Mouse (Mus musculus): ENCODE measurements at regions not wholly inside any gene's neighbourhood (a gene's known extent, or its start where the extent isn't known, plus 50 kb on each side); places are given as distances from the start of the nearest gene placed in this dataset.

DNA sequence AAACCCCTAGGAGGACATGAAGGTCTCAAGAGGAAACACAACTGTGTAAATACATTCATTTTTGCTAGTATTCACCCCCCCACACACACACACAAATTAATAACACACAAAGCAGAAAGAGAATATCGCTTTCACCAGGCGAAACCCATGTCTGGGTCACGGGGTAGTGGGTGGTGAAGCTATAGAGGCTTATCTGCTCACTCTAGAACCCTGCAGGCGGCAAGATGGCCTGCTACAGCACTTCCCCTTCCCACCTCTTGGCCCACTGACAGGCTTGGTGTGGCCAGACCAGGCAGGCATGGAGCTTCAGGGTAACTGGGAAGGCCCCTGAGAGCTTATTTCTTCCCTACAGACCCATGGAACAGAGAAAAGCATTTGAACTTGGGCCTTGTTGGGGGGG lies 119.6 kb downstream of the 2410131K14Rik start:
- no peak for TF ChIP-seq CTCF (IDR thresholded peaks at IDR 0.05; ENCODE audit: low read depth)
- Histone ChIP-seq H3K36me3 (ENCODE audit: insufficient read depth, low read length) (no peaks in the 10 kb centered on the region), H3K9ac (ENCODE audit: low read depth, low read length) (no peak overlapping the region), H3K9me3 (replicated peaks; ENCODE audit: low read length) (no peaks in the 10 kb centered on the region), H3K4me2 (ENCODE audit: low read length) (no peak overlapping the region), H3K4me1 (replicated peaks; ENCODE audit: insufficient read depth, low read length) (no peaks in the 10 kb centered on the region), H3K27ac (no peak overlapping the region), H3K4me3 (replicated peaks; ENCODE audit: low read depth, low read length) (no peak overlapping the region), H3K27me3 (ENCODE audit: insufficient read depth, low read length) (no peaks in the 10 kb centered on the region)
- DNase-seq (ENCODE audit: low spot score) (no peak), ATAC-seq (replicated peaks; ENCODE audit: low FRiP score, low read depth) (no peak)
- WGBS = 98% methylated on average over 4 of the region's 4 CpGs

DNA sequence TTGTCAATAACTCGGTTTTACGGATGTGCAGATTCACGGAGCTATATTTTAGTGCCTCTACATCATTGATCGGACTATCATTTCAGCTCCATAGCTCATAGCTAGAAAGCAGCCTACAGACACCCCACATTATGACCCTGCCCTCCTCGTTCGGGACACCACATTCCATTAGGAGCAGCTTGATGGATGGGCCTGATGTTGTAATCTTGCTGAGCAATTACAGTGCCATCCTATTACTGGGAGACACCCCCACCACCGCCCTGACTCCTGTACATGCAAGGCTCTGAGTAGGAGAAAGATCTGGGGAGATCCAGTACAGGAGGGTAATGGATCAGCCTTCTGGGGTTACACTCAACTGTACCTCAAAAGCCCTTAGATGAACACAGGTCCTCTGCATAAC lies 120.2 kb downstream of the 2410131K14Rik start:
- Histone ChIP-seq H3K9me3 (replicated peaks; ENCODE audit: low read length) (no peaks in the 10 kb centered on the region), H3K9ac (ENCODE audit: low read depth, low read length) (no peak overlapping the region), H3K4me2 (ENCODE audit: low read length) (no peak overlapping the region), H3K4me1 (replicated peaks; ENCODE audit: insufficient read depth, low read length) (no peaks in the 10 kb centered on the region), H3K4me3 (replicated peaks; ENCODE audit: low read depth, low read length) (no peak overlapping the region), H3K27ac (no peak overlapping the region), H3K27me3 (ENCODE audit: insufficient read depth, low read length) (no peaks in the 10 kb centered on the region), H3K36me3 (ENCODE audit: insufficient read depth, low read length) (no peaks in the 10 kb centered on the region)
- WGBS = 67% methylated on average over 7 of the region's 7 CpGs
- ATAC-seq (replicated peaks; ENCODE audit: low FRiP score, low read depth) (no peak), DNase-seq (ENCODE audit: low spot score) (no peak)
- no peak for TF ChIP-seq CTCF (IDR thresholded peaks at IDR 0.05; ENCODE audit: low read depth)

- peak; percentile 49 for DNase-seq (ENCODE audit: low spot score)
- no peak for ATAC-seq (replicated peaks; ENCODE audit: low FRiP score, low read depth)
Observed at GRCm38 (mm10) chr5:118365651-118366050, 120.6 kb downstream of the 2410131K14Rik start.

DNA sequence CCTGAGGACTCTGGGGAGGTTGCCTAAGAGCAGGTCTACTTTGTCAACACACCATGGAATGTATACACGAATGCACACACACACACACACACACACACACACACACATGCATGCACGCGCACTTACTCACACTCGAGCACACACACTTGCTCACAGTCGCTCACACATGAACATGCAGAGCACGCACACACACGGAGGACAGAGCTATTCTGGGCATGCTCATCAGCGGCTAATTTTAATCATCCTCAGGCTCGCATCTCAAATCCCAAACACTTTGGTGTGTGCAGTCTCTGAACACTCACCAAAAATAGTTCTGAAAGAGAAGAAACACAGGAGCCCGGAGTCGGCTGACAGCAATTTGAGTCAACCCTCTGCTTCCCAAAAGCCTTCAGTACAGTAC lies 122.0 kb downstream of the 2410131K14Rik start:
- Histone ChIP-seq H3K4me2 (ENCODE audit: low read length) (no peak overlapping the region), H3K9ac (ENCODE audit: low read depth, low read length) (no peak overlapping the region), H3K27ac (no peak overlapping the region), H3K9me3 (replicated peaks; ENCODE audit: low read length) (no peaks in the 10 kb centered on the region), H3K4me3 (replicated peaks; ENCODE audit: low read depth, low read length) (no peak overlapping the region), H3K27me3 (ENCODE audit: insufficient read depth, low read length) (no peaks in the 10 kb centered on the region), H3K36me3 (ENCODE audit: insufficient read depth, low read length) (no peaks in the 10 kb centered on the region), H3K4me1 (replicated peaks; ENCODE audit: insufficient read depth, low read length) (no peaks in the 10 kb centered on the region)
- ATAC-seq (replicated peaks; ENCODE audit: low FRiP score, low read depth) = no peak
- no peak for TF ChIP-seq CTCF (IDR thresholded peaks at IDR 0.05; ENCODE audit: low read depth)
- WGBS = 84% methylated on average over 11 of the region's 11 CpGs
- no peak for DNase-seq (ENCODE audit: low spot score)

More at GRCm38 (mm10) chr5:118365651-118366050, 120.6 kb downstream of the 2410131K14Rik start:
- Histone ChIP-seq H3K9ac (ENCODE audit: low read depth, low read length) (no peak overlapping the region), H3K4me2 (ENCODE audit: low read length) (no peak overlapping the region), H3K27ac (no peak overlapping the region), H3K27me3 (ENCODE audit: insufficient read depth, low read length) (no peaks in the 10 kb centered on the region), H3K36me3 (ENCODE audit: insufficient read depth, low read length) (no peaks in the 10 kb centered on the region), H3K4me1 (replicated peaks; ENCODE audit: insufficient read depth, low read length) (no peaks in the 10 kb centered on the region), H3K4me3 (replicated peaks; ENCODE audit: low read depth, low read length) (no peak overlapping the region), H3K9me3 (replicated peaks; ENCODE audit: low read length) (no peaks in the 10 kb centered on the region)
- 19% methylated on average over 5 of the region's 5 CpGs for WGBS
- peak; percentile 40 for TF ChIP-seq CTCF (IDR thresholded peaks at IDR 0.05; ENCODE audit: low read depth)

DNA sequence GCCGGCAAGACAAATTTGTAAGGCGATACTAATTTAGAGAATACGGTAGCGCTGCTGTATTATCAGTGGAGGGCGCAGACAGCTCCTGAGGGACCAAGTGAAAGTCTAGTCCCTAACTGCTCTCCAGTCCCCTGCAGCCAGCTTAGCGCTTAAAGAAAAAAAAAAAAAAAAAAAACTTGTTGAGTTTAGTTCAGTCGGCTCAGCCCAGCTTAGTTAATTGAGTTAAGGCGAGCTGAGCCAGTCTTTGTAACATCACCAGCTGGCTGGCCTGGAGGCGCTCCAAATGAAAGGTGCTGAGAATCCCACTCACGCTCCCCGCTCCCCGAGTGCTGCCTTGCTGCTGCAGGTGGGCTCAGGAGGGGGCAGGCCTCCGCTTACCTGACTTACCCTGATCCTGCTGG lies 128.6 kb downstream of the 2410131K14Rik start:
- H3K27me3 ChIP-seq (ENCODE audit: insufficient read depth, low read length) = no peaks in the 10 kb centered on the region
- ATAC-seq (replicated peaks; ENCODE audit: low FRiP score, low read depth) = no peak
- 17% methylated on average over 13 of the region's 13 CpGs for WGBS
- DNase-seq (ENCODE audit: low spot score) = peak; percentile 63
- 0 out of 2 replicates have a peak overlapping the region, but pooled peaks have one; percentile 0 for H3K4me2 ChIP-seq (ENCODE audit: low read length)
- TF ChIP-seq CTCF (IDR thresholded peaks at IDR 0.05; ENCODE audit: low read depth) = no peak
- H3K9me3 ChIP-seq (replicated peaks; ENCODE audit: low read length) = no peaks in the 10 kb centered on the region
- H3K4me3 ChIP-seq (replicated peaks; ENCODE audit: low read depth, low read length) = no peak overlapping the region
- H3K9ac ChIP-seq (ENCODE audit: low read depth, low read length) = no peak overlapping the region
- H3K27ac ChIP-seq = no peak overlapping the region
- no peaks in the 10 kb centered on the region for H3K36me3 ChIP-seq (ENCODE audit: insufficient read depth, low read length)
- no peaks in the 10 kb centered on the region for H3K4me1 ChIP-seq (replicated peaks; ENCODE audit: insufficient read depth, low read length)

- WGBS = 55% methylated on average over 2 of the region's 2 CpGs
- DNase-seq (ENCODE audit: low spot score) = no peak
- no peaks in the 10 kb centered on the region for H3K27me3 ChIP-seq (ENCODE audit: insufficient read depth, low read length)
- H3K27ac ChIP-seq = no peak overlapping the region
- no peak overlapping the region for H3K9ac ChIP-seq (ENCODE audit: low read depth, low read length)
- no peaks in the 10 kb centered on the region for H3K4me1 ChIP-seq (replicated peaks; ENCODE audit: insufficient read depth, low read length)
- TF ChIP-seq CTCF (IDR thresholded peaks at IDR 0.05; ENCODE audit: low read depth) = no peak
- H3K9me3 ChIP-seq (replicated peaks; ENCODE audit: low read length) = no peaks in the 10 kb centered on the region
- no peak overlapping the region for H3K4me2 ChIP-seq (ENCODE audit: low read length)
- H3K4me3 ChIP-seq (replicated peaks; ENCODE audit: low read depth, low read length) = no peak overlapping the region
- no peak for ATAC-seq (replicated peaks; ENCODE audit: low FRiP score, low read depth)
- no peaks in the 10 kb centered on the region for H3K36me3 ChIP-seq (ENCODE audit: insufficient read depth, low read length)
Observed at GRCm38 (mm10) chr5:118374968-118375367, 129.9 kb downstream of the 2410131K14Rik start.

GRCm38 (mm10) chr5:118375916-118376315 lies 130.9 kb downstream of the 2410131K14Rik start:
- WGBS = 56% methylated on average over 5 of the region's 5 CpGs
- no peaks in the 10 kb centered on the region for H3K4me1 ChIP-seq (replicated peaks; ENCODE audit: insufficient read depth, low read length)
- TF ChIP-seq CTCF (IDR thresholded peaks at IDR 0.05; ENCODE audit: low read depth) = no peak
- H3K9me3 ChIP-seq (replicated peaks; ENCODE audit: low read length) = no peaks in the 10 kb centered on the region
- no peak overlapping the region for H3K4me2 ChIP-seq (ENCODE audit: low read length)
- no peak overlapping the region for H3K4me3 ChIP-seq (replicated peaks; ENCODE audit: low read depth, low read length)
- no peak overlapping the region for H3K9ac ChIP-seq (ENCODE audit: low read depth, low read length)
- DNase-seq (ENCODE audit: low spot score) (no peak), ATAC-seq (replicated peaks; ENCODE audit: low FRiP score, low read depth) (no peak)
- H3K27me3 ChIP-seq (ENCODE audit: insufficient read depth, low read length) = no peaks in the 10 kb centered on the region
- H3K36me3 ChIP-seq (ENCODE audit: insufficient read depth, low read length) = no peaks in the 10 kb centered on the region
- no peak overlapping the region for H3K27ac ChIP-seq

Measured in kidney, postnatal 0 days (tissue).